Mouse (Mus musculus): ENCODE data around the gene Irx5. TPM values are rescaled to one million over a fixed set of nuclear protein-coding genes. Genes with fewer than 3 reads are reported as not detected.

Gene Irx5
- total RNA-seq (2017): not detected in 2 replicates

- no peak for ATAC-seq (replicated peaks; ENCODE audit: low read depth, poor library complexity, severe bottlenecking)
Observed at GRCm38 (mm10) chr8:92357398-92357981, at the start of gene Irx5. TSS of gene Irx5 (plus strand) at chr8:92357625.

- no peak for ATAC-seq (replicated peaks; ENCODE audit: low read depth, poor library complexity, severe bottlenecking)
Observed at GRCm38 (mm10) chr8:92312178-92312577, 45.2 kb upstream of the Irx5 start.

- ATAC-seq (replicated peaks; ENCODE audit: low read depth, poor library complexity, severe bottlenecking): no peak
Observed at GRCm38 (mm10) chr8:92313707-92314106, 43.7 kb upstream of the Irx5 start.

GRCm38 (mm10) chr8:92323751-92324150, 33.7 kb upstream of the Irx5 start:
- ATAC-seq (replicated peaks; ENCODE audit: low read depth, poor library complexity, severe bottlenecking): no peak

- ATAC-seq (replicated peaks; ENCODE audit: low read depth, poor library complexity, severe bottlenecking): no peak
Observed at GRCm38 (mm10) chr8:92327176-92327575, 30.2 kb upstream of the Irx5 start.

GRCm38 (mm10) chr8:92329273-92329672, 28.2 kb upstream of the Irx5 start:
- peak; percentile 76 for ATAC-seq (replicated peaks; ENCODE audit: low read depth, poor library complexity, severe bottlenecking)

- ATAC-seq (replicated peaks; ENCODE audit: low read depth, poor library complexity, severe bottlenecking): no peak
Observed at GRCm38 (mm10) chr8:92331811-92332210, 25.6 kb upstream of the Irx5 start.

GRCm38 (mm10) chr8:92333406-92333805, 24.0 kb upstream of the Irx5 start:
- no peak for ATAC-seq (replicated peaks; ENCODE audit: low read depth, poor library complexity, severe bottlenecking)

GRCm38 (mm10) chr8:92335079-92335478, 22.3 kb upstream of the Irx5 start:
- ATAC-seq (replicated peaks; ENCODE audit: low read depth, poor library complexity, severe bottlenecking): no peak

GRCm38 (mm10) chr8:92336041-92336440, 21.4 kb upstream of the Irx5 start:
- no peak for ATAC-seq (replicated peaks; ENCODE audit: low read depth, poor library complexity, severe bottlenecking)

- no peak for ATAC-seq (replicated peaks; ENCODE audit: low read depth, poor library complexity, severe bottlenecking)
Observed at GRCm38 (mm10) chr8:92343544-92343943, 13.9 kb upstream of the Irx5 start.

GRCm38 (mm10) chr8:92349898-92350486, 7.4 kb upstream of the Irx5 start:
- no peak for ATAC-seq (replicated peaks; ENCODE audit: low read depth, poor library complexity, severe bottlenecking)

- ATAC-seq (replicated peaks; ENCODE audit: low read depth, poor library complexity, severe bottlenecking): no peak
Observed at GRCm38 (mm10) chr8:92353405-92353804, 4.0 kb upstream of the Irx5 start.

GRCm38 (mm10) chr8:92354536-92355482, 2.6 kb upstream of the Irx5 start:
- ATAC-seq (replicated peaks; ENCODE audit: low read depth, poor library complexity, severe bottlenecking): no peak

GRCm38 (mm10) chr8:92355701-92356612, 1.5 kb upstream of the Irx5 start:
- peak; percentile 88 for ATAC-seq (replicated peaks; ENCODE audit: low read depth, poor library complexity, severe bottlenecking)

GRCm38 (mm10) chr8:92356613-92357375, 631 bp upstream of the Irx5 start:
- no peak for ATAC-seq (replicated peaks; ENCODE audit: low read depth, poor library complexity, severe bottlenecking)

GRCm38 (mm10) chr8:92358141-92358999, 945 bp downstream of the Irx5 start:
- no peak for ATAC-seq (replicated peaks; ENCODE audit: low read depth, poor library complexity, severe bottlenecking)

All from common myeloid progenitor, adult 5-6 weeks (primary cell).